In genomic region chr10:89450411-89450810, GRCm38 (mm10) we compare ENCODE assay signal across 7 mouse cellular contexts. TPM values are rescaled to one million over a fixed set of nuclear protein-coding genes. Genes with fewer than 3 reads are reported as not detected.
DNase-seq lines count a peak whose midpoint lies in the region; ATAC-seq and TF ChIP-seq lines count a peak whose summit lies in the region.

No protein-coding gene starts in this region.

- H3K36me3 ChIP-seq in intestine, embryonic 15.5 days, result no peaks in the 10 kb centered on the region
- peaks cover 22% of the 10 kb centered on the region for H3K36me3 ChIP-seq in intestine, postnatal 0 days (ENCODE audit: control insufficient read depth, insufficient read depth)

- H3K9me3 ChIP-seq in intestine, embryonic 15.5 days, result no peaks in the 10 kb centered on the region
- no peaks in the 10 kb centered on the region for H3K9me3 ChIP-seq in intestine, postnatal 0 days (ENCODE audit: control insufficient read depth)

- TF ChIP-seq CTCF in intestine, postnatal 0 days (IDR thresholded peaks at IDR 0.05; ENCODE audit: low read depth), result no peak

- no peak overlapping the region for H3K4me2 ChIP-seq in intestine, embryonic 15.5 days (replicated peaks)
- H3K4me2 ChIP-seq in intestine, postnatal 0 days (replicated peaks; ENCODE audit: low read depth), result no peak overlapping the region

- H3K27me3 ChIP-seq in intestine, embryonic 15.5 days (replicated peaks), result no peaks in the 10 kb centered on the region
- no peaks in the 10 kb centered on the region for H3K27me3 ChIP-seq in intestine, postnatal 0 days (replicated peaks; ENCODE audit: control insufficient read depth, insufficient read depth, low read length)

- no peak overlapping the region for H3K4me3 ChIP-seq in intestine, embryonic 15.5 days (replicated peaks)
- H3K4me3 ChIP-seq in intestine, postnatal 0 days (ENCODE audit: low read depth, low read length), result no peak overlapping the region

- H3K4me1 ChIP-seq in intestine, embryonic 15.5 days (replicated peaks), result no peaks in the 10 kb centered on the region
- H3K4me1 ChIP-seq in intestine, postnatal 0 days (replicated peaks; ENCODE audit: control insufficient read depth, insufficient read depth, low read length), result no peaks in the 10 kb centered on the region

- no peak overlapping the region for H3K9ac ChIP-seq in intestine, embryonic 15.5 days
- H3K9ac ChIP-seq in intestine, postnatal 0 days (ENCODE audit: low read depth, low read length), result no peak overlapping the region

- WGBS in intestine, embryonic 15.5 days, result 57% methylated on average over 10 of the region's 10 CpGs
- WGBS in intestine, postnatal 0 days, result 50% methylated on average over 10 of the region's 10 CpGs

- peak; percentile 27 for DNase-seq in thymus, postnatal 25 days
- no peak for DNase-seq in thymus, postnatal 0 days (ENCODE audit: low spot score)
- peak; percentile 88 to 90 for DNase-seq in cerebellum, postnatal 10 days
- DNase-seq in ovary, postnatal 36 days (ENCODE audit: low spot score), result peak; percentile 45
- DNase-seq in heart, adult 8-10 months (ENCODE audit: low spot score), result no peak

- peak; percentile 58; the same call in 1 of the 2 replicates for ATAC-seq in intestine, embryonic 15.5 days
- ATAC-seq in intestine, postnatal 0 days, result no peak

- no peak overlapping the region for H3K27ac ChIP-seq in intestine, embryonic 15.5 days
- no peak overlapping the region for H3K27ac ChIP-seq in intestine, postnatal 0 days (ENCODE audit: low read depth, low read length)

RNA-seq across cellular contexts. Expression of gene Gas2l3, which starts 6.6 kb away (rescaled TPM):
- polyA plus RNA-seq in intestine, embryonic 15.5 days (2015; fragmentation: Nextera tagmentation; extraction: Ambion mirVana), result 14.8 and 18.6 TPM in 2 replicates
- 5.5 and 5.6 TPM in 2 replicates for polyA plus RNA-seq in intestine, postnatal 0 days (2015; fragmentation: Nextera tagmentation; extraction: Ambion mirVana)
- polyA plus RNA-seq in thymus, postnatal 0 days (2015; fragmentation: Nextera tagmentation; extraction: Ambion mirVana), result 7.9 and 10.4 TPM in 2 replicates
- 1 to 10 TPM; 2.7 to 4.2 (median 3.2) TPM for total RNA-seq in heart, adult 8-10 months (2022)

Comparison
In these comparisons a context has a peak if more than half of its experiments do, and no peak if none do; other contexts are left out.
1. DNase-seq: peak in thymus, postnatal 25 days (single experiment), cerebellum, postnatal 10 days (2 of 2) and ovary, postnatal 36 days (single experiment); none in thymus, postnatal 0 days (single experiment) and heart, adult 8-10 months (single experiment).